ENCODE assay signal across 8 mouse cellular contexts in genomic region chr19:53248023-53248494, GRCm38 (mm10).
DNase-seq lines count a peak whose midpoint lies in the region; ATAC-seq lines count a peak whose summit lies in the region.

No protein-coding gene starts in this region.

- H3K36me3 ChIP-seq in embryonic facial prominence, embryonic 12.5 days = peaks cover 16% of the 10 kb centered on the region; the same call in 1 of the 2 replicates
- peaks cover 20% of the 10 kb centered on the region for H3K36me3 ChIP-seq in heart, embryonic 16.5 days (ENCODE audit: control insufficient read depth, insufficient read depth)
- peaks cover 10% of the 10 kb centered on the region for H3K36me3 ChIP-seq in kidney, embryonic 16.5 days (ENCODE audit: insufficient read depth, low read length)
- peaks cover 30% of the 10 kb centered on the region for H3K36me3 ChIP-seq in liver, embryonic 13.5 days

- H3K4me2 ChIP-seq in embryonic facial prominence, embryonic 12.5 days (replicated peaks) = no peak overlapping the region
- no peak overlapping the region for H3K4me2 ChIP-seq in heart, embryonic 16.5 days (ENCODE audit: low read depth, low read length)
- H3K4me2 ChIP-seq in kidney, embryonic 16.5 days (replicated peaks; ENCODE audit: low read depth, low read length) = no peak overlapping the region
- H3K4me2 ChIP-seq in liver, embryonic 13.5 days = peak overlapping the region; percentile 29

- H3K4me3 ChIP-seq in embryonic facial prominence, embryonic 12.5 days = no peak overlapping the region
- no peak overlapping the region for H3K4me3 ChIP-seq in heart, embryonic 16.5 days (ENCODE audit: low read length)
- no peak overlapping the region for H3K4me3 ChIP-seq in kidney, embryonic 16.5 days (ENCODE audit: low read length)
- no peak overlapping the region for H3K4me3 ChIP-seq in liver, embryonic 13.5 days (replicated peaks)

- no peak overlapping the region for H3K27ac ChIP-seq in embryonic facial prominence, embryonic 12.5 days
- no peak overlapping the region for H3K27ac ChIP-seq in heart, embryonic 16.5 days (ENCODE audit: low read length)
- H3K27ac ChIP-seq in kidney, embryonic 16.5 days (ENCODE audit: low read length) = no peak overlapping the region
- H3K27ac ChIP-seq in liver, embryonic 13.5 days = peak overlapping the region; percentile 66; the same call in 1 of the 2 replicates

- no peaks in the 10 kb centered on the region for H3K4me1 ChIP-seq in embryonic facial prominence, embryonic 12.5 days
- peaks cover 4% of the 10 kb centered on the region; the same call in 1 of the 2 replicates for H3K4me1 ChIP-seq in heart, embryonic 16.5 days (ENCODE audit: control insufficient read depth, insufficient read depth, low read length)
- H3K4me1 ChIP-seq in kidney, embryonic 16.5 days (ENCODE audit: insufficient read depth, low read length) = no peaks in the 10 kb centered on the region; the same call in 1 of the 2 replicates
- peaks cover 46% of the 10 kb centered on the region for H3K4me1 ChIP-seq in liver, embryonic 13.5 days (replicated peaks)

- 17% methylated on average over 11 of the region's 11 CpGs for WGBS in embryonic facial prominence, embryonic 12.5 days
- WGBS in heart, embryonic 16.5 days = 14% methylated on average over 11 of the region's 11 CpGs
- WGBS in kidney, embryonic 16.5 days = 14% methylated on average over 11 of the region's 11 CpGs
- 18% methylated on average over 11 of the region's 11 CpGs for WGBS in liver, embryonic 13.5 days (ENCODE audit: insufficient replicate concordance)

- peak; percentile 75 for ATAC-seq in CD4-positive, CD25-positive, alpha-beta regulatory T cell, adult 4 months
- peak; percentile 41; the same call in 1 of the 2 replicates for ATAC-seq in embryonic facial prominence, embryonic 12.5 days (ENCODE audit: insufficient number of reproducible peaks, insufficient read depth, low FRiP score, low TSS enrichment)
- ATAC-seq in heart, embryonic 16.5 days (replicated peaks; ENCODE audit: extremely low read depth, insufficient read depth, low FRiP score) = 0 out of 2 replicates have a peak, but pooled peaks have one; percentile 16
- peak; percentile 39; the same call in 1 of the 2 replicates for ATAC-seq in kidney, embryonic 16.5 days (ENCODE audit: low FRiP score, low TSS enrichment)
- ATAC-seq in liver, embryonic 13.5 days (ENCODE audit: low read depth) = peak; percentile 62

- DNase-seq in adrenal gland, postnatal 14 days = peak; percentile 64
- DNase-seq in liver, embryonic 13.5 days = peak; percentile 51
- peak; percentile 44 to 51 for DNase-seq in natural killer cell, adult 2 months (ENCODE audit: low spot score in 2 of 2)
- peak; percentile 52 for DNase-seq in thymus, postnatal 14 days

- H3K9ac ChIP-seq in embryonic facial prominence, embryonic 12.5 days = no peak overlapping the region
- H3K9ac ChIP-seq in heart, embryonic 16.5 days (ENCODE audit: low read length) = no peak overlapping the region
- H3K9ac ChIP-seq in kidney, embryonic 16.5 days (replicated peaks; ENCODE audit: low read length) = peak overlapping the region; percentile 34; the same call in 1 of the 2 replicates
- peak overlapping the region; percentile 30; the same call in 1 of the 2 replicates for H3K9ac ChIP-seq in liver, embryonic 13.5 days

- H3K27me3 ChIP-seq in embryonic facial prominence, embryonic 12.5 days = no peaks in the 10 kb centered on the region
- no peaks in the 10 kb centered on the region for H3K27me3 ChIP-seq in heart, embryonic 16.5 days (ENCODE audit: control insufficient read depth, insufficient read depth, low read length)
- H3K27me3 ChIP-seq in kidney, embryonic 16.5 days (ENCODE audit: insufficient read depth, low read length) = no peaks in the 10 kb centered on the region
- H3K27me3 ChIP-seq in liver, embryonic 13.5 days = no peaks in the 10 kb centered on the region

- H3K9me3 ChIP-seq in embryonic facial prominence, embryonic 12.5 days = no peaks in the 10 kb centered on the region
- no peaks in the 10 kb centered on the region for H3K9me3 ChIP-seq in heart, embryonic 16.5 days (replicated peaks; ENCODE audit: control insufficient read depth, low read length)
- no peaks in the 10 kb centered on the region for H3K9me3 ChIP-seq in kidney, embryonic 16.5 days (ENCODE audit: low read length)
- H3K9me3 ChIP-seq in liver, embryonic 13.5 days (replicated peaks) = no peaks in the 10 kb centered on the region

Comparison
In these comparisons a context has a peak if more than half of its experiments do, and no peak if none do; other contexts are left out.
1. ATAC-seq: peak in every context shown above with its lines; median percentile 75 in CD4-positive, CD25-positive, alpha-beta regulatory T cell, adult 4 months; 62 in liver, embryonic 13.5 days; 41 in embryonic facial prominence, embryonic 12.5 days; 39 in kidney, embryonic 16.5 days; 16 in heart, embryonic 16.5 days.
2. H3K9ac ChIP-seq: peak in kidney, embryonic 16.5 days (single experiment) and liver, embryonic 13.5 days (single experiment); none in embryonic facial prominence, embryonic 12.5 days (single experiment) and heart, embryonic 16.5 days (single experiment).
3. Peak in every context shown above with its lines, with median percentiles within 50 percentile points of each other: DNase-seq.